Mouse (Mus musculus): Measurements from ENCODE around the gene St13. TPM values are rescaled to one million over a fixed set of nuclear protein-coding genes. Genes with fewer than 3 reads are reported as not detected.
A peak's percentile ranks its signal among the peaks of the same experiment; 100 is the strongest.

St13 gene
- polyA plus RNA-seq, 1 experiment from 2014 or later = 185 TPM

DNA sequence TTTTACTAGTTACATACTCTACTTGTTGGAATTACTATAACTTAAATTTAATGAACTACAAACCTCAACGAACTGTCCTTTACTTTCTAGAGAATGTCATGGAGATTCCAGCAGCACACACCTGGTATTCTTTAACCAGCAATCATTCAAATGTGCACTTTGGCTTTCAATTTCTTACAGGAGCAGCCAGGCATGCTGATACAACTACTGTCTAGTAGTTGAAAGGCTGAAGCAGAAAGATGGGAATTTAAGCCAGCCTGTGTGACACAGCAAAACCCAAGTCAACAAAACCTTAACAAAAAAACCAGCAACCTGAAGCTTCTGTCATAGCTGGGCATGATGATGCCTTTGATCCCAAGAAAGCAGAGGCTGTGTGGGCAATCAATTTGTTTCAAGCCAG is 37.4 kb downstream of the St13 start:
- Histone ChIP-seq H3K9ac (no peak overlapping the region), H3K4me3 (replicated peaks) (no peak overlapping the region), H3K27me3 (no peaks in the 10 kb centered on the region), H3K4me1 (peaks cover 26% of the 10 kb centered on the region), H3K27ac (0 out of 2 replicates have a peak overlapping the region, but pooled peaks have one; percentile 27), H3K9me3 (replicated peaks) (no peaks in the 10 kb centered on the region), H3K36me3 (peaks cover 50% of the 10 kb centered on the region), H3K4me2 (no peak overlapping the region)
- WGBS = 69% methylated on average over 1 of the region's 1 CpGs
- ATAC-seq (replicated peaks; ENCODE audit: low FRiP score) = no peak

DNA sequence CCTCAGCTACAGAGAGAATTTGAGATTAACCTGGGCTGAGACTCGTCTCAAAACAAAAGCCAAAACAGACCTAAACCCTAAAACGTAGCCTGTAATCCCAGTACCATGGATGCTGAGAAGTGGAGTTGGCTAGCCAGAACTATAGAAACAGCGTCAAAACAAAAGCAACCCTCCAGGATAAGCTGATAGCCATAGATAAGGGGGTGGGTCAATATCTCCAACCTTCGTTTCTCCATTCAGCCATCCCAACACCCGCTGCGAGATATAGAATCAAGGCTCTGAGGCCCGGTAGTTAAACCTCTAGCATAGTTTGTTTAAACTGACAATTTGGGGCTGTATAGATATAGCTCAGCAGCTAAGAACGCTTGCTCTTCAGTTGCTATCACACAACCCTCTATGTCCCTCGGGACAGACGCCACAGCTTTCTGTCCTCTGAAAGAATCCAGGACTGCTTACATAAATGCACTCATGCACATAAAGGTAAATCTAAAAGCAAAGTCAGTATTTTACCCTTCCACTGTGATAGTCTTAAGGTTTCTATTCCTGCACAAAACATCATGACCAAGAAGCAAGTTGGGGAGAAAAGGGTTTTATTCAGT is 38.4 kb downstream of the St13 start:
- WGBS = 43% methylated on average over 10 of the region's 10 CpGs
- H3K27me3 ChIP-seq = no peaks in the 10 kb centered on the region
- H3K4me2 ChIP-seq = peak overlapping the region; percentile 74
- peaks cover 40% of the 10 kb centered on the region for H3K36me3 ChIP-seq
- ATAC-seq (replicated peaks; ENCODE audit: low FRiP score) = no peak
- H3K9ac ChIP-seq = no peak overlapping the region
- peaks cover 32% of the 10 kb centered on the region for H3K4me1 ChIP-seq
- H3K4me3 ChIP-seq (replicated peaks) = peak overlapping the region; percentile 70; the same call in 1 of the 2 replicates
- no peaks in the 10 kb centered on the region for H3K9me3 ChIP-seq (replicated peaks)
- peak overlapping the region; percentile 89 for H3K27ac ChIP-seq

DNA sequence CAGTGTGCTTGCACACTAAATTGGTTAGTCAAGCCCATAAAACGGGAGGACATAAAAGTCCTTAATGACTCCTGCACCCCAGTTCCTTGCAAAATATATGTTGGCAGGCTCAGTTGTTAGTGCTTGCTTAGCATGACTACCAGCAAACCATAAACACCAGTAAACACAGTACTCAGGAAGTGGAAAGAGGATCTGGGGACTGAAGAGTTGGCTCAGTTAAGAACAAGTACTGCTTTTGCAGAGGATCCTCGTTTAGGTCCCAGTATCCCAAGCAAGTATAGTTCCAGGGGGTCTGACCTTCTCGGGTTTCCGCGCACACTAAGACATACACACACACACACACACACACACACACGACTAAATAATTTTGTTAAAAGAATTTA is 38.9 kb downstream of the St13 start:
- Histone ChIP-seq H3K27me3 (no peaks in the 10 kb centered on the region), H3K4me2 (peak overlapping the region; percentile 74), H3K4me1 (peaks cover 32% of the 10 kb centered on the region), H3K27ac (peak overlapping the region; percentile 89), H3K9me3 (replicated peaks) (no peaks in the 10 kb centered on the region), H3K36me3 (peaks cover 35% of the 10 kb centered on the region), H3K4me3 (replicated peaks) (peak overlapping the region; percentile 70), H3K9ac (peak overlapping the region; percentile 78; the same call in 1 of the 2 replicates)
- 26% methylated on average over 6 of the region's 6 CpGs for WGBS
- peak; percentile 69 for ATAC-seq (replicated peaks; ENCODE audit: low FRiP score)

DNA sequence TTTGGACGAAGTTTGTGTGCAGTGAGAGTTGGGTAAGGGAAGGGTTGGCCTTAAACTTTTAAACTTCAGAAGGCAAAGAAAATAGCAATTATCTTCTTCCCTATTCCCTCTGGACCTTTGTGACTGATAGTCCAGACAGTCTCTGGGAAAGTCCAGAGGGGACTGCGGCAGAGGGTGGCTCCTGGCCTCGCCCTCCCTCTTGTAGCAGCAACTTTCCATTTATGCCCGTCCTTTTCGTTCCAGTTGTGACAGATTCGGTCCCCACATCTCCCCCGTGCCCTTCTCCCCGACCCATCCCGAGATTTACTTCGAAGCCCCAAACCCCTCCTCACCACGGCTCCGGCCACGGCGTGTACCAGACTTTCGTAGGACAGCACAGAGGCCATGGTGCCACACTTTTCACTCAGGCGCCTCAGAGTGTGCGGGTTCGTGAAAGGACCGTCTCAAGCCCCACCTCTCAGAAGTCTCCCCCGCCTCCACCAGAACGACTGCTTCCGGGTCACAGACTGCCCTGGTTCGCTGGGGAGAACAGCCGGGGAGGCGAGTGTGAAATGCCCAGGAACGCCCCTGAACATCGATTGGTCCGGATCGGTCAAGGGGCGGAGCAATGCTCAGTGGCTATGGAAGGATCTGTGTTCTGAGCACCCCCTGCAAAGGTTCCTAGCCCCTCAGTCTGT is 39.4 kb downstream of the St13 start, which contains the start of gene Slc25a17:
Slc25a17 (minus strand) TSS at position 468 of the 677 bp plus-strand sequence.
- ATAC-seq (replicated peaks; ENCODE audit: low FRiP score) = peak; percentile 99
- Histone ChIP-seq H3K9me3 (replicated peaks) (no peaks in the 10 kb centered on the region), H3K4me2 (peak within 1 kb of the TSS; percentile 74), H3K27me3 (no peaks in the 10 kb centered on the region), H3K36me3 (peaks cover 30% of the 10 kb centered on the region), H3K27ac (peak within 1 kb of the TSS; percentile 89), H3K9ac (peak within 1 kb of the TSS; percentile 78), H3K4me1 (peaks cover 32% of the 10 kb centered on the region), H3K4me3 (replicated peaks) (peak within 1 kb of the TSS; percentile 70)
- WGBS = under 1% methylated on average over 30 of the region's 30 CpGs

DNA sequence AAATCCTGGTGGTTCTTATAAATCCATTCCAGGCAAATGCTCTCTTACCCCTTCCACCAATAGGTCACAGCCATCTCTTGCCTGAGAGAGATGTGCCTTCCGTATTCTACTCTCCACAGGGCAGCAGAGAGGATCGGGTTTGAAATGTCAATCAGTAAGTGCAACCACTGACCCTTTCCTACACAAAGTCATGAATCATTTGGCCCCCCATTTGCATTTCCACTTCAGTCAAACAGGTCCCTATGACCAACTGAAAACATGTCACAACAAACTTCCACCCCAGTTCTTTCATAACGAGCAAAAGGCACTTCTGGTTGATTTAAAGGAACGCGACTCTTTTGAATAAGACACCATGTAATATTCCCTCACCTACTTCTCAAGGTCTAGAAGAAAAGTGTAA is 40.5 kb downstream of the St13 start:
- peak overlapping the region; percentile 74 for H3K4me2 ChIP-seq

DNA sequence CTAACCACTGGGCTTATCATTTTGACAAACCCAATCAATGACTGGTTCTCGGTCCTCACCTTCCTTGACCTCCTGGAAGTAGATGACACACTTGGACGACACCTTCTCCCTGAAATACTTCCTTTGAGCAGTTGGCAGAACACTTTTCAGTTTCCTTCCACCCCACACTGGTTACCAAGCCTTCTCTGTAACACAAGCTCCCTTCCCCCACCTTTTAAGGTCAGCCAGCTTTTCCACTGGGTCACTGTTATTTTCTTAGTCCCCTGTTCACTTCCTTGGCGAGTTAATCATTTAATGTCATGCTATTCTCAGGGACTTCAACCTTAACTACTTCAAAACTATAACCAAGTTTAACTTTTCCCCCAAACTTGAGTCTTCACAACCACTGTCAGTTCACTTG is 40.9 kb downstream of the St13 start:
- Histone ChIP-seq H3K9me3 (replicated peaks) (no peaks in the 10 kb centered on the region), H3K9ac (no peak overlapping the region), H3K4me3 (replicated peaks) (peak overlapping the region; percentile 70; the same call in 1 of the 2 replicates), H3K4me2 (peak overlapping the region; percentile 74), H3K27me3 (no peaks in the 10 kb centered on the region), H3K4me1 (peaks cover 32% of the 10 kb centered on the region), H3K27ac (peak overlapping the region; percentile 89; the same call in 1 of the 2 replicates), H3K36me3 (peaks cover 17% of the 10 kb centered on the region)
- no peak for ATAC-seq (replicated peaks; ENCODE audit: low FRiP score)
- WGBS = 48% methylated on average over 3 of the region's 3 CpGs

More for the DNA sequence above, 40.5 kb downstream of the St13 start:
- H3K4me1 ChIP-seq = peaks cover 32% of the 10 kb centered on the region
- H3K27me3 ChIP-seq = no peaks in the 10 kb centered on the region
- H3K9ac ChIP-seq = no peak overlapping the region
- WGBS = 77% methylated on average over 5 of the region's 5 CpGs
- H3K27ac ChIP-seq = peak overlapping the region; percentile 89; the same call in 1 of the 2 replicates
- H3K4me3 ChIP-seq (replicated peaks) = peak overlapping the region; percentile 70
- no peaks in the 10 kb centered on the region for H3K9me3 ChIP-seq (replicated peaks)
- no peak for ATAC-seq (replicated peaks; ENCODE audit: low FRiP score)
- peaks cover 19% of the 10 kb centered on the region for H3K36me3 ChIP-seq

DNA sequence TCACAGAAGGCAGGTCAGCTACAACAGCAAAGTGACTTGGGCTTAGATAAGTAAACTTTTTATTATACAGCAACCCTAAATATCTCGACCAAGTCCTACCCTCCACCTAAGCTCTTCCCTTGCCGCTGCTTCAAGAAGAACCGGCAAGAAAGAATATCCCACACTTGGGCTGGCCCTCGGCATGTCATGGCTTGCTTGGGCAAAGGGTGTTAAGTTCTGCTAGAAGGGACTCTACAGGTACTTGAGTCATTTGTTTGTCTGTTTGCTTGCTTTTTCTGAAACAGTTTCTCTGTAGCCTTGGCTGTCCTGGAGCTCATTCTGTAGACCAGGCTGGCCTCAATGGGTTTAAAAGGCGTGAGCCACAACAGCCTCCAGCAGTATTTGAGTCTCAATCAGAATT is 42.9 kb downstream of the St13 start:
- H3K4me2 ChIP-seq = no peak overlapping the region
- H3K27ac ChIP-seq = 0 out of 2 replicates have a peak overlapping the region, but pooled peaks have one; percentile 16
- no peaks in the 10 kb centered on the region for H3K9me3 ChIP-seq (replicated peaks)
- peaks cover 5% of the 10 kb centered on the region; the same call in 1 of the 2 replicates for H3K36me3 ChIP-seq
- H3K4me1 ChIP-seq = peaks cover 32% of the 10 kb centered on the region
- H3K27me3 ChIP-seq = no peaks in the 10 kb centered on the region
- no peak overlapping the region for H3K4me3 ChIP-seq (replicated peaks)
- no peak for ATAC-seq (replicated peaks; ENCODE audit: low FRiP score)
- WGBS = 33% methylated on average over 5 of the region's 5 CpGs
- H3K9ac ChIP-seq = no peak overlapping the region

DNA sequence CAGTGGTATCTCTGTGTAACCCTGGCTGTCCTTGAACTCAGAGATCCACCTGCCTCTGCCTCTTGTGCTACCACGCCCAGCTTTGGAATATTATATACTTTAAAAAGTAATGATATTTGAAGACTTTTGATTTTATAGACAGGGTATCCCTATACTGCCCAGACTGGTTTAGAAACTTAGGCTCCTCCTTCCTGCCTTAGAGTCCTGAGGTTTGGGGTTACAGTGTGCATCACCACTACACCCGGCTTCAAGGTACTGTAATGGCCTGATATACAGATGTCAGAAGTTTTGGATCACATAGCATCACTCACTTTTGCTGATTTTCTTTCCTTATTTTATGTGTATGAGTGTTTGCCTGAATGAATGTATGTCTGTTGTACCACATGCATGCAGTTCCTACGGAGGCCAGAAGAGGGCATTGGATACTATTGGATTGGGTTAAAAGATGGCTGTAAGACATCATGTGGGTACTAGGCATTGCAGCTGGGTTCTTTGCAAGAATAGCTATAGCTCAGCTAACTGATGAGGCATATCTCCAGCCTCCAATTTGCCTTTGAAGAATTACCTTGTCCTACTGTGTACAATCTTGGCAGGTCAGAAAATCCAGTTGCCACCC is 44.6 kb downstream of the St13 start:
- Histone ChIP-seq H3K9ac (no peak overlapping the region), H3K4me3 (replicated peaks) (no peak overlapping the region), H3K4me2 (no peak overlapping the region), H3K27ac (no peak overlapping the region), H3K4me1 (peaks cover 22% of the 10 kb centered on the region), H3K9me3 (replicated peaks) (no peaks in the 10 kb centered on the region), H3K36me3 (peaks cover 5% of the 10 kb centered on the region; the same call in 1 of the 2 replicates), H3K27me3 (no peaks in the 10 kb centered on the region)
- 67% methylated on average over 3 of the region's 3 CpGs for WGBS
- no peak for ATAC-seq (replicated peaks; ENCODE audit: low FRiP score)

DNA sequence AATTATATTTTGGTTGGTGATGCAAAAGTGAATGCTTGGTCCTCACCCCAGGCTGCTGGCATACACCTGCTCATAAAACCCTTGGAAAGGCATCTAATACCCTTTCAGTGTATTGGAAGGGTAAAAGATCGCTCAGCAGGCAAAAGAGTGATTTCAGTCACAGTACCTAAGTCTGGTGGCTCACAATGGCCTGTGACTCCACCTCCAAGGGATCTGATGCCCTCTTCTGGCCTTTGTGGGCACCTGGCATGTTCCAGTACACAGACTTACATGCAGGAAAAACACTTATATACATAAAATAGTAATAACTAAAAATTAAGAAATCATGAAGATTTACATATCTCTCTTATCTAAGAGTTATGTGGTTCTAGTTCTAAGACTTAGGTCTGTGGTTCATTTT is 47.2 kb downstream of the St13 start:
- H3K9ac ChIP-seq = no peak overlapping the region
- peaks cover 5% of the 10 kb centered on the region; the same call in 1 of the 2 replicates for H3K36me3 ChIP-seq
- H3K4me3 ChIP-seq (replicated peaks) = no peak overlapping the region
- ATAC-seq (replicated peaks; ENCODE audit: low FRiP score) = no peak
- peaks cover 5% of the 10 kb centered on the region; the same call in 1 of the 2 replicates for H3K4me1 ChIP-seq
- no peaks in the 10 kb centered on the region for H3K9me3 ChIP-seq (replicated peaks)
- H3K27ac ChIP-seq = no peak overlapping the region
- H3K27me3 ChIP-seq = no peaks in the 10 kb centered on the region
- no peak overlapping the region for H3K4me2 ChIP-seq
- 58% methylated on average over 1 of the region's 1 CpGs for WGBS

DNA sequence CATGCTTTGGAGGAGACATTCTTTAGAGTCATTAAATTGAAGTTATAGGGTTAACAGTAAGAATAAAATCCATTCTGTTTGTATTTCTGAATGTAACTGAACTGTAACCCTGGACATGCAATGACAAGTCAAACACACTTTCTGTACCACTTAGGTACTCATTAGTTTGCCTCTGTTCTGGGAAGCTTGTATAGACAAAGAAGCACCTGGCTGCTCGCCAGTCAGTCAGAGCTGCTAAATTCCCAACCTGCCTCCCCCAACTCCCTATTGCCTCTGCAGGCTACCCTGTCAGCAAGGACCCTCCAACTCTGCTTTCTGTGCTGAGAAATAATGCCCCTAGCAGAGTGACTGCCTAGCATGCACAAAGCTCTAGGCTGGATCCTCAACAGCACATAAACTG is 49.5 kb downstream of the St13 start:
- no peak overlapping the region for H3K27ac ChIP-seq
- H3K9me3 ChIP-seq (replicated peaks) = no peaks in the 10 kb centered on the region
- no peak overlapping the region for H3K4me3 ChIP-seq (replicated peaks)
- H3K4me1 ChIP-seq = no peaks in the 10 kb centered on the region; the same call in 1 of the 2 replicates
- WGBS = 61% methylated on average over 1 of the region's 1 CpGs
- ATAC-seq (replicated peaks; ENCODE audit: low FRiP score) = no peak
- H3K4me2 ChIP-seq = no peak overlapping the region
- peaks cover 9% of the 10 kb centered on the region; the same call in 1 of the 2 replicates for H3K36me3 ChIP-seq
- H3K27me3 ChIP-seq = no peaks in the 10 kb centered on the region
- no peak overlapping the region for H3K9ac ChIP-seq

DNA sequence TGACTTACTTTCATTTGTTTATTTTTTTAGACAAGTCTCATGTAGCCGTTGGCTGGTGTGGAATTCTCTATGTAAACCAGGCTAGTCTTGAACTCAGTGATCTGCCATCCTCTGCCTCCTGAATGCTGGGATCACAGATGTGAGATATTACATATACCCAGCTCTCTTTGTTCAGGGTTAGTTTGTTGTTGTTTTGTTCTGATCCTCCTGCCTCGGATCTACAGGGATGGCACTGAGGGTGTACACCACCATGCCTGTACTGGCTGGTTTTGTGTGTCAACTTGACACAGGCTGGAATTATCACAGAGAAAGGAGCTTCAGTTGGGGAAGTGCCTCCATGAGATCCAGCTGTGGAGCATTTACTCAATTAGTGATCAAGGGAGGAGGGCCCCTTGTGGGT is 51.5 kb downstream of the St13 start:
- H3K4me1 ChIP-seq = no peaks in the 10 kb centered on the region; the same call in 1 of the 2 replicates
- no peaks in the 10 kb centered on the region for H3K27me3 ChIP-seq
- no peak for ATAC-seq (replicated peaks; ENCODE audit: low FRiP score)
- no peak overlapping the region for H3K27ac ChIP-seq
- H3K4me3 ChIP-seq (replicated peaks) = no peak overlapping the region
- H3K9me3 ChIP-seq (replicated peaks) = no peaks in the 10 kb centered on the region
- WGBS = 49% methylated on average over 2 of the region's 2 CpGs
- no peak overlapping the region for H3K9ac ChIP-seq
- H3K36me3 ChIP-seq = peaks cover 18% of the 10 kb centered on the region
- H3K4me2 ChIP-seq = no peak overlapping the region

DNA sequence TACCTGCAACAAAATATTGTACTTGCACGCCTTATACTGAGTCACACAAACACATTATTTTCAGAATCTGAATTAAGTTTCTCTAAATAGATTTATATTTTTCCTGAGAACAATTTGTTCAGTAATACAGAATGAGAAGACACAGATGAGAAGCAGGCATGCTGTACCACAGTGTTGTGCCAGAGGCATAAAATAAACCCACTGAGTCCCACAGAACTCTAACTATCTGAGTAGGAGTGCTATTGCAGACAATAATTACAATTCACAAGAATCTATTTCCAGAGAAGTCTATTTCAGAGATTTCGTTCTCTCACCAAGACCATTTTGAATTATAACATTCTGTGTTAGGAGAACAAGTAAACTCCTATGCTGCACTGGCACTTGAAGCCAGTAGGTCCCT is 52.4 kb downstream of the St13 start:
- no peak overlapping the region for H3K27ac ChIP-seq
- no peak overlapping the region for H3K9ac ChIP-seq
- H3K9me3 ChIP-seq (replicated peaks) = no peaks in the 10 kb centered on the region
- no peak overlapping the region for H3K4me3 ChIP-seq (replicated peaks)
- H3K4me2 ChIP-seq = no peak overlapping the region
- ATAC-seq (replicated peaks; ENCODE audit: low FRiP score) = no peak
- no peaks in the 10 kb centered on the region for H3K27me3 ChIP-seq
- H3K36me3 ChIP-seq = peaks cover 24% of the 10 kb centered on the region
- H3K4me1 ChIP-seq = no peaks in the 10 kb centered on the region; the same call in 1 of the 2 replicates
- 90% methylated on average over 2 of the region's 2 CpGs for WGBS

Data from kidney, embryonic 15.5 days (tissue).